Mouse (Mus musculus) gastrocnemius, postnatal 25 days (tissue): ENCODE measurements around the gene Mcpt9. TPM values are rescaled to one million over a fixed set of nuclear protein-coding genes. Genes with fewer than 3 reads are reported as not detected.
"Not testable (repeated sequence)": the region's sequence is repeated elsewhere in the genome, so short reads cannot be mapped to it uniquely, and the experiment has no call there.

ENCODE experiments used
- DNase-seq: peaks from one replicate; pipeline ENCODE4 v3.0.0; 2022
- long read RNA-seq, 2 experiments: library from polyadenylated mRNA; stranded (forward); transcript quantifications; one replicate each; pipeline ENCODE4 v2.0.0; 2021
- total RNA-seq, 2 experiments: library from RNA; stranded (reverse); gene quantifications; 1 replicate in 1 of 2; 2 replicates in 1 of 2; pipeline ENCODE4 v1.2.3; 2021

Gene Mcpt9
- not detected for total RNA-seq
- long read RNA-seq, experiment 1, result 0 reads
- long read RNA-seq, experiment 2, result 0 reads

DNA sequence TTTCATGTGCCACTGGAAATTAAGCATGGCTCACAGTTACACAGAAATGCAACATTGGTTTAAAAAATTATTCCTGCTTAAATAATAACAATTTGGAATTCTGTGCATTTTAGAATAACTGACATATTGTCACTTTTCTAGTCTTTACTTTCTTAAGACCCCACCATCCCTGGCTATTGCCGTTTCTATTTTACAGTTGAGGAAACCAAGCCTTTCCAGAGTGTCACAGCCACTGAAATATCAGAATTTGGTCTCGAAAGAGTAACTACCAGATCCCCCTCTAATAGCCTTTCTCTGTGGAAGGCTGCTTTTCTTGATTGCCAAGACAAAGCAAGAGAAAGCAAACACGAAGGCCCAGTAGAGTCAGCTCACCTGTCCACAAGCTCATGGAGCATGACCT is at the start of gene Mcpt9:
Mcpt9 (minus strand) TSS at position 101 of the 400 bp plus-strand sequence.
- DNase-seq, result not testable (repeated sequence)

DNA sequence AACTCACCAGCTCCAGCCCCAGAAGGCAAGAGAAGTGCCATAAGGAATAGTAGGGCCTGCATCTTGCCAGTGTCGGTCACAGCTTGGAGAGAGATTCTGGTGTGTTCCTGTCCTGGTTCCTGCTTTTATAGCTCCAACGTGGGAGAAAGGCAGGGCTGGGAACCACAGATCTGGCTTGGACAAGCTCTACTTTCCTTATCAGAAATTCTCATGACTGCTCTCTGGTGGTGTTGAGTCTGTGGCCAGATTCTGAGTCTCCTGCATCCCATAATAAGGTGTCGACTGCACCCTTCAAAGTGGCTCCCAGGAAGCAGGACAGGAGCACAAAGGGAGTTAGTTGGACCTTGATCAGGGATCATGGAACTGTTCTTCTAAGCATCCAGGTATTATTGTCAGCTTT is 31.9 kb upstream of the Mcpt9 start, which contains the start of gene Mcpt4:
Mcpt4 (minus strand) TSS at position 101 of the 400 bp plus-strand sequence.
- DNase-seq, result not testable (repeated sequence)

DNA sequence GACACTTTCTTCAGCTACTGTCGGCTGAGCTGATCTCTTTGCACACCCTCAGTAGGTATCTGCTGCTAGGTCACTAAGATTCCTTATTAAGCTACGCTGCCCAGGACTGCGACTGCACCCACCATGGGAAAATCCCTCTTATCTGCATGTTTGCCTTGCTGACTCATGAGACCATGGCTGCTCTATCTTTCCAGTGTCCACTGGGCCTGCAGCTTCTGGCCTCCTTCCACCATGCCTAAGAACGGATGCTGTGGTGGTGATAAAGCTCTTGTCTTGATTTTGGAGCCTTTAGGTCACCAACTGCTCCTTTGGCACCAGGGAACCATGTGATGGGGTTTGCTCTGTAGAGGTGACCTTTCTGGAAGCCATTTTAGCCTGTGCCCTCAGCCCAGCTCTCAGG is 27.4 kb upstream of the Mcpt9 start:
- no peak for DNase-seq

DNA sequence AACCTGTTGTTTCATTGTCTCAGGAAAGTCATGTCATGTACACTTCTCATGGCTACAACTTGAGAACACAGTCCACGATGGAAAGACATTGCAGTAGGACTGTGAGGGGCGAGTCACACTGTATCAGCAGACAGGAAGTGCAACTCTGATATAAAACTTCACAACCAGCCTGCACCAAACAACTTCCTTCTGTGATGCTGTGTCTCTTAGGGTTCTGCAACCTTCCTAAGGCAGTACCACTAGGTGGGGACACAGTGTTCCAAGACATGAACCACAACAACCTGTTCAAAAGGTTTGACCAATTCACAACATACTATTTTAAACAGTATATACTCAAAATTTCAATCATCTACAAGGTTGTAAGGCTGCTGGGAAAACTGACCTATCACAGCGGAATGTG is 25.1 kb upstream of the Mcpt9 start:
- DNase-seq, result no peak

DNA sequence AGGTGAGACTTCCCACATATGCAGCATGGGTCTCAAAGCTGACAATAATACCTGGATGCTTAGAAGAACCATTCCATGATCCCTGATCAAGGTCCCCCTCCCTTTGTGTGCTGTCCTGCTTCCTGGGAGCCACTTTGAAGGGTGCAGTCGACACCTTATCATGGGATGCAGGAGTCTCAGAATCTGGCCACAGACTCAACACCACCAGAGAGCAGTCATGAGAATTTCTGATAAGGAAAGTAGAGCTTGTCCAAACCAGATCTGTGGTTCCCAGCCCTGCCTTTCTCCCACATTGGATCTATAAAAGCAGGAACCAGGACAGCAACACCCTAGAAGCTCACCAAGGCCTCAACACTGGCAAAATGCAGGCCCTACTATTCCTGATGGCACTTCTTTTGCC is 11.5 kb upstream of the Mcpt9 start, which contains the start of gene Mcpt2:
Mcpt2 (plus strand) TSS at position 250 of the 400 bp plus-strand sequence.
- not testable (repeated sequence) for DNase-seq

DNA sequence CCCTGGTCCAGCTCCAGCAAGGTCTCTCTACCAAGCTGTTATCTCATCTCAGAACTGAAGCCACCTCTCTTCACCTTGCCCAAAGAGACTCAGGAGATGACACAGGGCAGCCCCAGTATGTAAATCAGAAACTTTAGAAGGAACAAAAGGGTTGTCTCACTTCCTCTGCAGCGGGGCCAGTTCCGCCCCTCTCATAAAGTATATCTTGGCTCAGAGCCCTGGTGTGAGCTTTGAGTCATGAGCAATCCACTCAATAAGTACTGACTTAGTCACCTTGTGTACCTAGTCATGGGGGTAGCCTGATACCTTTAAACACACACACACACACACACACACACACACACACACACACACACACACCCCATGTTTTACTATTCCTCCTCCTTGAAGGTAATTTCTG is 4.1 kb upstream of the Mcpt9 start:
- DNase-seq, result no peak

DNA sequence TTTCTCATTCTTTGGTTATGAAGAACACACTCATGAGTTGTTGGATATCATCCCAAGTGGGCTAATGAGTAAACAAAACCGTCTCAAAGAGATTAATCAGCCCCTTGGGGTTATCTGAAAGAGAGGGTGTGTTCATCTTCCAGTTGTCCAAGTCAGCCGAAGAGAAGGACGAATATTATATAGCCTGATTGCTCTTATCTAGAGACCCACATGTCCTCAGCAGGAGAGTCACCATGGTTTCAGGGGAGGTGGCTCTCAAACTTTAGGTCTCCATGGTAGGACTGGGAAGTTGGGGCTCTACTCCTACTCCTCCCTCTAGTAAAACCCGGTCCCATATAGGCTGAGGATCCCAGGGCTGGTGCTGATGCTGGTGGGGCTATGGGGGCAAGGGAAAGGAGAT is 9.0 kb downstream of the Mcpt9 start:
- DNase-seq, result not testable (repeated sequence)

DNA sequence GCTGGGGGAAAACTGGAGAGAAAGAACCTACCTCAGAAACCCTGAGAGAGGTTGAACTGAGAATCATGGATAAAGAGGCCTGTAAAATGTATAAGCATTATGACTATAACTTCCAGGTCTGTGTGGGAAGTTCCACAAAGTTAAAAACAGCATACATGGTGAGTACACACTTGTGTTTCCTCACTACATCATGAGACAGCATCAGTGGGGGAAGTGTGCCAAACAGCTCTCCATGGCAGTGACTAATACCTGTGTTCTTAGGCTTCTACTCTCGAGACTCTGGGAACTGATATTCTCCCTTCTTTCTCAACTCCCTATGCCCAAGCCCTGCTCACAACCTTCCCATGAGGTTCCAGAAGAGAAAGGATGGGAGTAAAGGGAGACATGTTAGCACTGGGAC is 10.8 kb downstream of the Mcpt9 start:
- DNase-seq, result no peak

DNA sequence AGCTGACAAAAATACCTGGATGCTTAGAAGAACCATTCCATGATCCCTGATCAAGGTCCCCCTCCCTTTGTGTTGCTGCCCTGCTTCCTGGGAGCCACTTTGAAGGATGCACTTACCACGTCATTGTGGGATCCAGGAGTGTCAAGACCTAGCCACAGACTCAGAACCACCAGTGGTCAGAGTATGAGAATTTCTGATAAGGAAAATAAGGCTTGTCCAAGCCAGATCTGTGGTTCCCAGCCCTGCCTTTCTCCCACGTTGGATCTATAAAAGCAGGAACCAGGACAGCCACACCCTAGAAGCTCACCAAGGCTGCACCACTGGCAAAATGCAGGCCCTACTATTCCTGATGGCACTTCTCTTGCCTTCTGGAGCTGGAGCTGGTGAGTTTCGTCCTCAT is 12.6 kb downstream of the Mcpt9 start, which contains the start of gene Mcpt1:
Mcpt1 (plus strand) TSS at position 301 of the 400 bp plus-strand sequence.
- DNase-seq, result not testable (repeated sequence)

DNA sequence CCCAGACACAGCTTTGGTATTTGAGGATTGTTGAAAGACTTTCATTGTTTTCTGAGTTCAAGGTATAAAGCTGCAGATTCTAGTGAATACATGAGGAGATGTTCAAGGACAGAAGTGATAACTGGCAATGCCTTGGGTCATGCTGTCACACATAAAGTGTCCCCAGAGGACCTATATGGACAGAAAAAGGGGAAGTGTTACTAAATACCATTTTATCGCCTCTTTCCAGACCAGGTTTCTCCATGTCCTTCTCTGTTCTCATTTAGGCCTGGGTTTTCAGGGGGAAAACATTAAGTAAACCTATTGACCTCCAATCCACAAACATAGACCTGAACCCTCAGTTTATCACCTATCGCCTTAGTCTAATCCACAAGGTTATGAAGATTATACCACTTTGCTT is 16.4 kb downstream of the Mcpt9 start:
- no peak for DNase-seq

DNA sequence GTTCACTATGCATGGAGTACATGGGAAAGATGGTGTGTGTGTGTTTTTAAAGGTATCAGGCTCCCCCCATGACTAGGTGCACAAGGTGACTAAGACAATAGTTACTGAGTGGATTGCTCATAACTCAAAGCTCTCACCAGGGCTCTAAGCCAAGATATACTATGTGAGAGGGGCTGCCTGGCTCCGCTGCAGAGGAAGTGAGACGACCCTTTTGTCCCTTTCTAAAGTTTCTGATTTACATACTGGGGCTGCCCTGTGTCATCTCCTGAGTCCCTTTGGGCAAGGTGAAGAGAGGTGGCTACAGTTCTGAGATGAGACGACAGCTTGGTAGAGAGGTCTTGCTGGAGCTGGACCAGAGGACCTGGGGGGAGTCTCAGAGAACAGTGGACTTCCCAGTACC is 17.1 kb downstream of the Mcpt9 start:
- no peak for DNase-seq

DNA sequence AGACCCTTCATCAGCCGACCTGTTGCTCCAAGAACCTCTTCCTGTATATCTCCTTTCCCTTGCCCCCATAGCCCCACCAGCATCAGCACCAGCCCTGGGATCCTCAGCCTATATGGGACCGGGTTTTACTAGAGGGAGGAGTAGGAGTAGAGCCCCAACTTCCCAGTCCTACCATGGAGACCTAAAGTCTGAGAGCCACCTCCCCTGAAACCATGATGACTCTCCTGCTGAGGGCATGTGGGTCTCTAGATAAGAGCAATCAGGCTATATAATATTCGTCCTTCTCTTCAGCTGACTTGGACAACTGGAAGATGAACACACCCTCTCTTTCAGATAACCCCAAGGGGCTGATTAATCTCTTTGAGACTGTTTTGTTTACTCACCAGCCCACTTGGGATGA is 42.8 kb downstream of the Mcpt9 start:
- not testable (repeated sequence) for DNase-seq

Other genes starting within 250 kb of the Mcpt9 start
- 1 to 10 TPM; 6.4 to 6.5 TPM for gene Adcy4, start 246.4 kb downstream of the Mcpt9 start, total RNA-seq
- 1 to 10 TPM; 1.3 to 1.7 TPM for gene Ripk3, start 241.6 kb downstream of the Mcpt9 start, total RNA-seq
- gene Nfatc4, start 207.4 kb downstream of the Mcpt9 start, total RNA-seq, result 1 to 10 TPM; 3.2 to 5.9 TPM
- gene Nynrin, start 176.5 kb downstream of the Mcpt9 start, total RNA-seq, result 1 to 10 TPM; 2.6 to 4.1 TPM
- gene Cbln3, start 146.1 kb downstream of the Mcpt9 start, total RNA-seq, result not detected
- 1 to 10 TPM; 7.0 to 9.1 TPM for gene Khnyn, start 145.5 kb downstream of the Mcpt9 start, total RNA-seq
- 10 to 100 TPM; 95.7 to 98.1 TPM for gene Sdr39u1, start 130.2 kb downstream of the Mcpt9 start, total RNA-seq
- 1 to 10 TPM; 2.7 to 4.1 TPM for gene Cma1, start 85.8 kb downstream of the Mcpt9 start, total RNA-seq
- gene Cma2, start 79.5 kb downstream of the Mcpt9 start, total RNA-seq, result not detected
- not detected for gene Mcpt1, start 12.5 kb downstream of the Mcpt9 start, total RNA-seq
- gene Mcpt2, start 11.5 kb upstream of the Mcpt9 start, total RNA-seq, result not detected
- gene Mcpt4, start 31.8 kb upstream of the Mcpt9 start, total RNA-seq, result 1 to 10 TPM; 2.7 to 5.8 TPM
- not detected for gene Mcpt8, start 54.8 kb upstream of the Mcpt9 start, total RNA-seq
- gene Ctsg, start 72.1 kb upstream of the Mcpt9 start, total RNA-seq, result not detected
- not detected for gene Gzme, start 90.1 kb upstream of the Mcpt9 start, total RNA-seq
- gene Gzmd, start 102.1 kb upstream of the Mcpt9 start, total RNA-seq, result not detected
- not detected for gene Gzmg, start 129.1 kb upstream of the Mcpt9 start, total RNA-seq
- gene Gzmn, start 144.1 kb upstream of the Mcpt9 start, total RNA-seq, result not detected
- not detected for gene Gzmf, start 180.9 kb upstream of the Mcpt9 start, total RNA-seq
- not detected for gene Gzmc, start 204.2 kb upstream of the Mcpt9 start, total RNA-seq
- not detected for gene Gzmb, start 231.8 kb upstream of the Mcpt9 start, total RNA-seq